Mouse (Mus musculus) cortical plate, adult 2 months (tissue): ENCODE data around the gene Ninj2.

Source experiments
- CTCF ChIP-seq: fragments of 200-500 bp; IDR thresholded peaks from 2 replicates; pipeline ENCODE4 v1.5.1; 2011; ENCODE audit warnings: mild to moderate bottlenecking, control low read depth, low read length; ENCODE audit not compliant: insufficient read depth; ENCODE audit errors: extremely low read depth
- POLR2A ChIP-seq: fragments of 200-500 bp; IDR thresholded peaks from 2 replicates; pipeline ENCODE4 v1.6.1; 2011; ENCODE audit warnings: mild to moderate bottlenecking, low read length, control low read depth; ENCODE audit not compliant: insufficient read depth; ENCODE audit errors: extremely low read depth

GRCm38 (mm10) chr6:120164765-120165164 is 71.6 kb downstream of the Ninj2 start:
- TF ChIP-seq POLR2A (no peak), CTCF (no peak)
